Mouse (Mus musculus): ENCODE data around the gene Nanog.
"Not testable (repeated sequence)": the region's sequence is repeated elsewhere in the genome, so short reads cannot be mapped to it uniquely, and the experiment has no call there.

Nanog gene

GRCm38 (mm10) chr6:122703251-122703650 is 4.0 kb upstream of the Nanog start:
- no peak for DNase-seq (ENCODE audit: low spot score)

- no peak for DNase-seq (ENCODE audit: low spot score)
Observed at GRCm38 (mm10) chr6:122703706-122704105, 3.6 kb upstream of the Nanog start.

DNA sequence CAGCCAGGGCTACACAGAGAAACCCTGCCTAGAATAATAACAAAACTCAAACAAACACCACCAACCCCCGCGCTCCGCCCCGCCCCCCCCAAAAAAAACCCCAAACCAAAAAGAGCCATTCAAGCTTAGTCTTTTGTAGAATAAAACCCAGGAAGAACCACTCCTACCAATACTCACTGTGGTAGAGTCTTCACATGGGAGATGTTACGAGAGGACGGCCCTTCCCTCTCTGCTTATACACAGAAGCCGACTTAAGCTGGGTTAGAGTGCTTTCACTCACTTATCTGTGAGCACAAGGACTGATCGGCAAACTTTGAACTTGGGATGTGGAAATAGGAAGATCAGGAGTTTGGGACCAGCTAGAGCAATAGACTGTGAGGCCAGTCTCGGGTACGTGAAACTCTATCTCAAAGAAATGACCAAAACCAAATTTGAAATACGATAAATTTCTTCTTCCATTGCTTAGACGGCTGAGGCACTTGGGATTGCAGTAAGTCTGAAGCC is 900 bp upstream of the Nanog start:
- DNase-seq (ENCODE audit: low spot score), result no peak

DNA sequence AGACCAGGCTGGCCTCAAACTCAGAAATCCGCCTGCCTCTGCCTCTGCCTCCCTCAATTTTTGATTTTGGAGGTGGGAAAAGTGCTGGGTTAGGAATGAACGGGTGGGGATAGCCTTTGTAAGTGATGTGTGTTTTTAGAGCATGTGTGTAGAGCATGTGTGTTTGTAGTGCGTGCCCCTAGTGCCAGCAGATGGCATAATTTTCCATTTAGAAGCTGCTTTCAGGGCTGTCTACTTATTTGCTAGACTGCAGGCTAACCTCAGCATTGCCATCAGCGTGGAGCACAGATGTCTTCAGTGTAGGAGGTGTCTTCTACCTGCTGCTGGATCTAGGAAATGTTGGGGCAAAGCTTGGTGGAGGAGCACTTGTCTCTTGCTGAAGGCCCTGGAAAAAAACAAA is 1.5 kb downstream of the Nanog start:
- no peak for DNase-seq (ENCODE audit: low spot score)

- no peak for DNase-seq (ENCODE audit: low spot score)
Observed at GRCm38 (mm10) chr6:122711455-122711854, 4.2 kb downstream of the Nanog start.

- not testable (repeated sequence) for DNase-seq (ENCODE audit: low spot score)
Observed at GRCm38 (mm10) chr6:122713116-122713515, 5.8 kb downstream of the Nanog start.

- DNase-seq (ENCODE audit: low spot score), result no peak
Observed at GRCm38 (mm10) chr6:122714707-122715365, 7.5 kb downstream of the Nanog start.

- no peak for DNase-seq (ENCODE audit: low spot score)
Observed at GRCm38 (mm10) chr6:122715886-122716285, 8.6 kb downstream of the Nanog start.

DNA sequence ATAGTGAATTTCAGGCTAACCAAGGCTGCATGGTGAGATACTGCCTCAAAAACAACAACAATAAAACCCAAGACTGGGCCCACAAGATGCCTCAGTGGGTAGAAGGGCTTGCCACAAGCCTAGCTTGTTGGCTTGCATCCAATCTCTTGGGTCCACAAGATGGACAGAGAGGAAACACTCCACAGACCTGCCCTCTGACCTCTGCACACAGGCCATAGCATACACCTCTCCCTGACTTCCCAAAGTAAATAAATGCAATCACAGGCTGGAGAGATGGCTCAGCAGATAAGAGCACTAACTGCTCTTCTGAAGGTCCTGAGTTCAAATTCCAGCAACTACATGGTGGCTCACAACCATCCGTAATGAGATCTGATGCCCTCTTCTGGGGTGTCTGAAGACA is 10.9 kb downstream of the Nanog start:
- DNase-seq (ENCODE audit: low spot score), result not testable (repeated sequence)

DNA sequence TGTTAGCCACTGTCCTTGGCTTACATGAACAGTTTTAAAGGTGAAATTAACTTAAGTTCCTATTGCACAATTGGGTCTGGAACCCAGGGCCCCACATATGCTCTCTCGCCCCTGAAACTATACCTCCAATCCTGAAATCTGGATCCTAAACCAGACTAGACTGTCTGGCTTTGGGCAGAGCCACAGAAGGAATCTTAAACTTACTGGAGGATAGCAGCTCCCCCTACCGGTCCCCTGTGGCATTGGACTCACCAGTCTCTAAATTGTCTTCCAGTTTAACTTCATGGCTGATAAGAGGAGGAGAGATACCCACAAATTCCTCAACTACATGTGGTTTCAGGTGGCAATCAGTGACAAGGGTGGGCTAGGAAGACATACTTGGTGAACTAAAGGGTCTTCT is 12.7 kb downstream of the Nanog start:
- peak; percentile 60 for DNase-seq (ENCODE audit: low spot score)

GRCm38 (mm10) chr6:122739952-122740351 is 32.7 kb downstream of the Nanog start:
- peak; percentile 51 for DNase-seq (ENCODE audit: low spot score)

- no peak for DNase-seq (ENCODE audit: low spot score)
Observed at GRCm38 (mm10) chr6:122741460-122742227, 34.4 kb downstream of the Nanog start.

DNA sequence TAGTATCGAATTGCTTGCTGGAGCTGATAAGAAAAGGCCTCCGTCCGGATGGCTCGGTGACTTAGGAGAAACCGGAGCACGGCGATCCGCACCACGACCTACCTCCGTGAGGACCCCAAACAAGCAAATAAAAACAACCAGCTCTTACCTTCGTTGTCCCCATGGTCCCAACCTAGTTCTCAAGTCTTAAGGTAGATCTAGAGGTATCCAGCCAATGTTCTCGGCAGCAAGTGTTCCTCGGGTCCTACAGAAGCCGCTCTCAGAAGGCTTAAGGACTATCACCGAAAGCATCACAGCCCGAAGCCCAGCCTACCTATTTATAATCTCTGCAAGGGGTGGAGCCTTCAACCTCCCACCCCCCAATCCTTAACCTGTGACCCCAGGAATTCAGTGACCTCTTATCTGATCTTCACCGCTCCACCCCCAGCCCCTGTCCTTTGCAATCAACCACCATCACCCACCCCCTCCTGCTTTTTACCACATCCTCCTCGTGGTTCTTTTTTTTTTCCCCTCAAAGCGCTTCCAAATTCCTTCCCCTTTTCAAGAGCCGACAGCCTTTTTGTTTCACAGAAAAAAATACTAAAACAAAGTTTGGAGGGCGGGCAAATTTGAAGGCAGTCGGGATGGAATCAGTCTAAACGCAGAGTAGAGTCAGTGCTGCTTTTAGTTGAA is 35.1 kb downstream of the Nanog start:
- DNase-seq (ENCODE audit: low spot score), result no peak

DNA sequence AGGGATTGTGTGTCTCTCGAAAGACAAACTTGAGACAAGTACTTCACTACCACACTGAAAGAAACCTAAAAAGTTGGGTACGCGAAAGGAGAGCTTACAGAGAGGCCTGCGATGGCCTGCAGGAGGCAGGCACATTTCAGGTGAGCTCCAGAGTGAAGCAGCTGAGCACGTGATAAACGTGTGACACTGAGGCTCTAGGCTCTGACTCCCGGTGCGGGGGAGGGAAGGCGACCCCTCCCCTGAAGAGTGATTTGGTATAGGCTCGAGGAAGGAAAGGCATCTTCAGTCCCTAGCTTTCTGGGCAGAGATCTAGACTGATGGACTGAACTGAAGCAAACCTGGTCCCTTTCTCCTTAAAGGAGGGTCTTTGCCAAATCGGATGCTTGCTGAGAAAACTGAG is 36.1 kb downstream of the Nanog start:
- no peak for DNase-seq (ENCODE audit: low spot score)

GRCm38 (mm10) chr6:122744505-122745249 is 37.4 kb downstream of the Nanog start:
- DNase-seq (ENCODE audit: low spot score), result no peak

DNA sequence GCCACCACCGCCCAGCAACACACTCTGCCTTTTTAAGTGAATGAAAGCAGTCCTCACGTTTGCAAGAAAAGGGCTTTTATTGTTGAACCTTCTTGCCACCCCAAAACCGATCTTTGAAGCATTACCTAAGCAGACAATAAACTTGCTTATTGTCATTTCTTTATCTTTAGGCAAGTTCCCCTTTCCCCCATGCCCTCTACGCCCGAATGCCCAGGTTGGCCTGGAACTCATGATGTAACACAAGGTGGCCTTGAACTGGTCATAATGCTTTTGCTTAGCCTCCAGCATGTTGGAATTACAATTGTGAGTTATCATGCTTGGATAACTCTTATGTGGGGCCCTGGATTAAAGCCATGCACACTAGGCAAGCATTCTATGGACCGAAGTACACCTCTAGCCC is 43.3 kb downstream of the Nanog start:
- DNase-seq (ENCODE audit: low spot score), result no peak

DNA sequence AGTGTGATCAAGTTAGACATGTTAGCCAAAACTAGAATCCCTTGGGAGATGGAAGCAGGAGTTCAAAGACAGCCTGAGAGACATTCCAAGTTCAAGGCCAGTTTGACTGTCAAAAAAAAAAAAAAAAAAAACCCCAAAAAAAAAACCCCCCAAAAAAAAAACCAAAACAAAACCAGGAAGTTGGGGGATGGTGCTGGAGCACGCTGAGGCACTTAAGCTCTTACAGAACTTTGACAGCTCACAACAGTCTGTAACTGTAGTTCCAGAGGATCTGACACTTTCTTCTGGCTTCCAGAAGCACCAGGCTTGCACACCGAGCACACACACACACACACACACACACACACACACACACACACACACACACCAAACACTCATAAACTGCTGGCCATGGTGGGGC is 48.6 kb downstream of the Nanog start:
- DNase-seq (ENCODE audit: low spot score), result no peak

DNA sequence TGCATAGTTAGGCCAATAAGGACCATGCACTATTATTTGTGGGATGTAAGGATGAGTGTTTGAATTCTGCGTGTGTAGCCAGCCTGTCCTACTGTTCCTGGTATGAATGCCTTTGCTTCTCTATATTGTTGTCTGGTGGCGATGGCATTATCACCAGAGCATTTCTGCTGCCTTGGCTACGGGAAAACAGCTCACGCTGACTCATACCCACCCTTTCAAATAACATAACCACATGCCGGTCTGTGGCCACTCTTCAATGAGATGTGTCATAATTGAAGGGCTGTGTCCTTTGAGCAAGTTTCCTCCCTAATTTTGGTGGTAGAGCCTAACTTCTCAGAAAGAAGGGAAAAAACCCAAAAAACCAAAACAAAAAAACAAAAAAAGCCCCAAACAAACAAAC is 51.4 kb downstream of the Nanog start:
- no peak for DNase-seq (ENCODE audit: low spot score)

GRCm38 (mm10) chr6:122761011-122761599 is 53.8 kb downstream of the Nanog start:
- DNase-seq (ENCODE audit: low spot score), result peak; percentile 36

DNA sequence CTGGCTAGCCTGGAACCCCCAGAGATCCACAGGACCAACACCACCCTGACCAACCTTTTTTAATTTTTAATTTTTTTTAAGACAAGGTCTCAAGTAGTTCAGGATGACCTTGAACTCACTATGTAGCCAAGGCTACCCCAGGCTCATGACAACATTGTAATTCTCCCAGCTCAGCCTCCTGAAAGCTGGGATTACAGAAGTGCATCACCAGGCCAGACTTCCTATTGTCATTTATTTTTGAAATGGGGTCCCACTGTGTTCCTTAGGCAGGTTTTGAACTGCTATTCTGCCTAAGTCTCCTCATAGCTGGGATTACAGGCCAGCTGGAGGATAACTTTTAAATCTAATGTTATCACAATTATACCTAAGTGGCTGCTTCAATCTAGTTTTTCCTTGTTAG is 54.6 kb downstream of the Nanog start:
- no peak for DNase-seq (ENCODE audit: low spot score)

- no peak for DNase-seq (ENCODE audit: low spot score)
Observed at GRCm38 (mm10) chr6:122762480-122762879, 55.2 kb downstream of the Nanog start.
